ENCODE assay signal across 19 mouse cellular contexts in genomic region chrX:130279144-130279543, GRCm38 (mm10).
DNase-seq lines count a peak whose midpoint lies in the region; ATAC-seq and TF ChIP-seq lines count a peak whose summit lies in the region.
"Had no signal": no experiment of that assay in that cellular context is flagged by ENCODE, and none has a peak within 500 bp of the region (broad histone marks: within the 10 kb centered on the region; RNA-seq: fewer than 3 reads in every experiment).

No protein-coding gene starts in this region.

- no peaks in the 10 kb centered on the region for H3K36me3 ChIP-seq in liver, adult 2 months (ENCODE audit: control insufficient read depth, insufficient read depth, low read length)
- no peaks in the 10 kb centered on the region for H3K36me3 ChIP-seq in liver, embryonic 12.5 days
- H3K36me3 ChIP-seq: embryonic facial prominence, embryonic 10.5 days; embryonic facial prominence, embryonic 12.5 days; forebrain, embryonic 15.5 days had no signal

- no peaks in the 10 kb centered on the region for H3K79me2 ChIP-seq in liver, adult 2 months (ENCODE audit: control insufficient read depth, insufficient read depth, low read length)

- 94% methylated on average over 4 of the region's 4 CpGs for WGBS in liver, adult 2 months
- 75% methylated on average over 4 of the region's 4 CpGs for WGBS in liver, embryonic 12.5 days (ENCODE audit: insufficient replicate concordance)

- no peaks in the 10 kb centered on the region for H3K4me1 ChIP-seq in liver, adult 2 months (ENCODE audit: control insufficient read depth, insufficient read depth, low read length)
- H3K4me1 ChIP-seq in liver, embryonic 12.5 days = no peaks in the 10 kb centered on the region
- H3K4me1 ChIP-seq: embryonic facial prominence, embryonic 10.5 days; embryonic facial prominence, embryonic 12.5 days; forebrain, embryonic 13.5 days; forebrain, embryonic 15.5 days had no signal

- ATAC-seq in liver, embryonic 12.5 days = no peak
- ATAC-seq: forebrain, embryonic 13.5 days; forebrain, embryonic 15.5 days; forebrain, postnatal 0 days had no signal

- H3K4me2 ChIP-seq in liver, embryonic 12.5 days = no peak overlapping the region
- H3K4me2 ChIP-seq: embryonic facial prominence, embryonic 12.5 days; forebrain, embryonic 13.5 days; forebrain, embryonic 15.5 days had no signal

- TF ChIP-seq POLR2A in liver, adult 2 months (IDR thresholded peaks at IDR 0.05; ENCODE audit: extremely low read depth, insufficient read depth, low read length) = no peak

- H3K27ac ChIP-seq in liver, adult 2 months (replicated peaks; ENCODE audit: insufficient read depth, low read depth, low read length) = no peak overlapping the region
- H3K27ac ChIP-seq in liver, embryonic 12.5 days = no peak overlapping the region
- H3K27ac ChIP-seq: embryonic facial prominence, embryonic 10.5 days; embryonic facial prominence, embryonic 12.5 days; forebrain, embryonic 13.5 days; forebrain, embryonic 15.5 days had no signal

- no peaks in the 10 kb centered on the region for H3K9me3 ChIP-seq in liver, embryonic 12.5 days (replicated peaks)
- H3K9me3 ChIP-seq: embryonic facial prominence, embryonic 10.5 days; embryonic facial prominence, embryonic 12.5 days; forebrain, embryonic 13.5 days; forebrain, embryonic 15.5 days had no signal

- H3K9ac ChIP-seq in liver, adult 2 months (ENCODE audit: low read depth, low read length) = no peak overlapping the region
- H3K9ac ChIP-seq in liver, embryonic 12.5 days = no peak overlapping the region
- H3K9ac ChIP-seq: embryonic facial prominence, embryonic 12.5 days; forebrain, embryonic 13.5 days; forebrain, embryonic 15.5 days; forebrain, postnatal 0 days had no signal

- no peaks in the 10 kb centered on the region for H3K27me3 ChIP-seq in liver, adult 2 months (ENCODE audit: control insufficient read depth, insufficient read depth, low read length)
- no peaks in the 10 kb centered on the region for H3K27me3 ChIP-seq in liver, embryonic 12.5 days (replicated peaks)
- H3K27me3 ChIP-seq: embryonic facial prominence, embryonic 12.5 days; forebrain, embryonic 13.5 days; forebrain, embryonic 15.5 days had no signal

- peak; percentile 20 for DNase-seq in liver, adult 2 months (ENCODE audit: extremely low read depth, low read depth, low spot score)
- DNase-seq in NIH3T3 (ENCODE audit: low read depth) = peak; percentile 3
- no peak for DNase-seq in right cerebral cortex, adult 18-20 months
- DNase-seq in urinary bladder, adult 2 months (ENCODE audit: low spot score) = no peak
- DNase-seq: adrenal gland, adult 2 months; adrenal gland, postnatal 10 days; adrenal gland, postnatal 25 days; B cell, adult 2 months; cerebellum, adult 11 months; cerebellum, adult 18-20 months; cerebellum, adult 8-10 months; cerebellum, adult 9-11 months; cerebellum, postnatal 14 days; forebrain, postnatal 0 days had no signal

- H3K4me3 ChIP-seq in liver, adult 2 months (ENCODE audit: insufficient read depth, low read depth, low read length) = no peak overlapping the region
- no peak overlapping the region for H3K4me3 ChIP-seq in liver, embryonic 12.5 days
- H3K4me3 ChIP-seq: embryonic facial prominence, embryonic 10.5 days; embryonic facial prominence, embryonic 12.5 days; forebrain, embryonic 13.5 days; forebrain, embryonic 15.5 days had no signal

- TF ChIP-seq CTCF in liver, adult 2 months (IDR thresholded peaks at IDR 0.05; ENCODE audit: low read depth, low read length) = no peak

Comparison
In these comparisons a context has a peak if more than half of its experiments do, and no peak if none do; other contexts are left out.
1. DNase-seq: peak in liver, adult 2 months (single experiment) and NIH3T3 (single experiment); none in right cerebral cortex, adult 18-20 months (single experiment) and urinary bladder, adult 2 months (single experiment).